Mouse (Mus musculus) megakaryocyte, embryonic 14.5 days (primary cell): Measurements from ENCODE around the gene Itga5. TPM values are rescaled to one million over a fixed set of nuclear protein-coding genes. Genes with fewer than 3 reads are reported as not detected.

Source experiments
- H3K27me3 ChIP-seq: replicated peaks from 2 replicates; pipeline ENCODE3; 2012; ENCODE audit warnings: inconsistent platforms
- H3K36me3 ChIP-seq: replicated peaks from 2 replicates; pipeline ENCODE3; 2012; ENCODE audit warnings: low read length, inconsistent platforms, mixed read lengths
- H3K4me1 ChIP-seq: 2 replicates; pipeline ENCODE4 v1.6.1; 2012; ENCODE audit warnings: inconsistent platforms
- H3K4me3 ChIP-seq: replicated peaks from 2 replicates; pipeline ENCODE3; 2012; ENCODE audit warnings: moderate library complexity, mild to moderate bottlenecking, inconsistent platforms
- H3K9me3 ChIP-seq: 2 replicates; pipeline ENCODE4 v1.6.1; 2012; ENCODE audit warnings: inconsistent platforms
- FLI1 ChIP-seq: IDR thresholded peaks from 2 replicates; pipeline ENCODE4 v1.6.1; 2012; ENCODE audit warnings: low read length, inconsistent platforms, mixed read lengths
- GATA1 ChIP-seq: IDR thresholded peaks from 3 replicates; pipeline ENCODE4 v1.6.1; 2012; ENCODE audit warnings: mixed read lengths, low read length, inconsistent platforms, borderline replicate concordance
- polyA plus RNA-seq: library from polyadenylated mRNA; stranded (reverse); fragments of >175 nt; gene quantifications from 2 replicates; pipeline ENCODE4 v1.2.3, GENCODE M21; 2012; ENCODE audit warnings: low replicate concordance; ENCODE audit not compliant: insufficient read depth

The Itga5 gene
- polyA plus RNA-seq, 1 experiment, result 20.5 TPM

DNA sequence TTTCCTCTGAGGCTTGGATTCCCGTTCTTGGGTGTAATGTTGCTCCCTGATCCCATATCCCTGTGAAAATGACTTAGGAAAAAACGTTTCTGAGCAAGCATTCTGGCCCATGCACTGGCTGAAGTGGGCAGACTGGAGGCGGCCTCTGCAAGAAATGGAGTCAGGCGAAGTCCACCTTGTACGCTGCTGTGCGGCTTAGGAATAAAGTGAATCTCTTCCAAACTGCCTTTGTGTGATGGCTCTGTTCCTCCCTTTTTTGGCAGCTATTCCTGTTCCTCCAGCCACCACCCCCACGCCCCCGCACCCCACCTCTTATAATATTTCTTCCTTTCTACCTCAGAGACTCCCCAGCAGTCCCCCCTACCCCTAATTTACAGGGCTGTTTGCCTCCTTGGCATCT lies 66.9 kb downstream of the Itga5 start:
- H3K27me3 ChIP-seq, result peaks cover 23% of the 10 kb centered on the region
- H3K4me1 ChIP-seq, result peaks cover 42% of the 10 kb centered on the region
- no peak overlapping the region for H3K4me3 ChIP-seq
- H3K9me3 ChIP-seq, result no peaks in the 10 kb centered on the region
- no peak for TF ChIP-seq FLI1
- TF ChIP-seq GATA1, result no peak
- H3K36me3 ChIP-seq, result peaks cover 70% of the 10 kb centered on the region

DNA sequence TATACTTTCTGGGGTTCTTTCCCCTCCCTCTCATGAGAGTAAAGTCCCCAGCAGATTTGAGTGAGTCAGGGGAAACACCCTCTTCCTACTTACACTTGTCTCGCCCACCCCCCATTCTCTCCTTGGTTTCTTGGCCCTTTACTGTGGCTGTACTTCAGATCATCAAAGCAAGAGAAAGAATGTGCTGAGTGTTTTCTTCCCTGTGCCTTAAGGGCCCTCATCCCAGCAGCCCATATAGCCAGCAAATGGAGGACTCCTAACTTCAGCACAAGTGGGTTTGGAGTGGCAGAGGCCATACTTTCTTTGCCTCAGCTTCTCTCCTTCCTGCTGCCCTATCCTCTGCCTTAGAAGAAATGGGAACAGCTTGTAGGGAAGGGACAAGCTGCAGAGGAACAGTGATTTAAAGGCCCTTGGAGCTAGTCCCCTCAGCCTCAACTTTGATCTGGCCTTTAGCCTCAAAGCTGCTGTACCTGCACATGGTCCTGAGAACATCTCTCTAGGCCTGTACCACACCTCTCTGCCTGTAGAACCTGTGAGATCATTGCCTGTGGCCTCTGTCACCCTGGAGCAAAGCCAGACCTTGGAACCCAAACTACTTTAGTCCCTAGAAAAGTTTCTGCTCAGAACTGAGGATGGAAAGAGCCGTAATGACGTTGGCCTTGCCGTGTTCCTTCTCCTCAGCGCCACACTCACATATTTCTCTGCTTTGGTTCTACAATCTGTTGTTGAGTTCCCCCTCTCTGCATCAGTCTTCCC lies 67.5 kb downstream of the Itga5 start:
- H3K4me1 ChIP-seq, result peaks cover 36% of the 10 kb centered on the region
- H3K36me3 ChIP-seq, result peaks cover 73% of the 10 kb centered on the region
- H3K9me3 ChIP-seq, result no peaks in the 10 kb centered on the region
- TF ChIP-seq GATA1, result no peak
- TF ChIP-seq FLI1, result no peak
- no peak overlapping the region for H3K4me3 ChIP-seq
- peaks cover 17% of the 10 kb centered on the region for H3K27me3 ChIP-seq

GRCm38 (mm10) chr15:103298026-103298425 lies 68.5 kb downstream of the Itga5 start:
- H3K4me1 ChIP-seq, result peaks cover 26% of the 10 kb centered on the region
- TF ChIP-seq GATA1 (no peak), FLI1 (no peak)

DNA sequence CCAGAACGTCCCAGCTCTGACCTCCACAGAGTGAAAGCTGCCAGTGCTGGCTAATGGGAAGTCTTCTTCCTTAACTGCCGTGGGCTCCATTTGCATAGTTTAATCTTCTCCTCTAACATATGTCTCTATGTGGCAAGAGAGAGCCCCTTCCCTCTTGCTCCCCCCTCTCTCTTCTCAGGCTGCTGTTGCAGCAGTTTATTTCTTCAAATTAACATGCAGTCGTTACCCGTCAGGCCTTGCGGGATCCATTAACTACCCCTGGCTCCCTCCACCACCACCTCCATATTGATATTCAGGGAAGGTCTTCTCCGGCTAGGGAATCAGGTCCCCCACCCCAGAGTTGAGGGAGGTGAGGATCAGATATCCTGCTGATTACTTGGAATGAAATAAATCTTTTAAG lies 69.2 kb downstream of the Itga5 start:
- H3K36me3 ChIP-seq, result peaks cover 90% of the 10 kb centered on the region
- H3K27me3 ChIP-seq, result peaks cover under 1% of the 10 kb centered on the region
- no peaks in the 10 kb centered on the region for H3K9me3 ChIP-seq
- H3K4me3 ChIP-seq, result no peak overlapping the region
- TF ChIP-seq GATA1, result no peak
- no peak for TF ChIP-seq FLI1
- peaks cover 19% of the 10 kb centered on the region for H3K4me1 ChIP-seq

More at GRCm38 (mm10) chr15:103298026-103298425, 68.5 kb downstream of the Itga5 start:
- Histone ChIP-seq H3K9me3 (no peaks in the 10 kb centered on the region), H3K4me3 (no peak overlapping the region), H3K27me3 (peaks cover 7% of the 10 kb centered on the region), H3K36me3 (peaks cover 83% of the 10 kb centered on the region)

- Histone ChIP-seq H3K9me3 (no peaks in the 10 kb centered on the region), H3K4me1 (peaks cover 5% of the 10 kb centered on the region), H3K27me3 (no peaks in the 10 kb centered on the region), H3K4me3 (no peak overlapping the region), H3K36me3 (peaks cover 95% of the 10 kb centered on the region)
- TF ChIP-seq GATA1 (no peak), FLI1 (no peak)
Measured at GRCm38 (mm10) chr15:103295851-103296250, 70.7 kb downstream of the Itga5 start.

DNA sequence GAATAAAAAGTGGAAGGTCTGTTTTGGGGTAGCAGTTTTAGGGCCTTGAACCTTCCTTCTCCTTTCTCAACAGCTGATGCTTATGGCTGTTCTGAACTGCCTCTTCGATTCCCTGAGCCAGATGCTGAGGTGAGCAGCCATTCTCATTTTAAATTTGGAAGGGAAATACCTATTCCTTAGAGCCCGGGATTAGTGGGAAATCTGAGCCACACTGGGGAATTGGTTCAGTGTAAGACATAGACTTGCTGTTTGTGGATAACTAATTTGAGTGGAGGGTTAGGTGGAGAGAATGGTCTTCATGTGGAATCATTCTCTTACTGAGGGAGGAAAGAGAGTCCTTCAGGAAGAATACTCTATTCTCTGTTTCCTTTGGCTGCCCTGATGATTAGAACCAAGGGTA lies 71.9 kb downstream of the Itga5 start:
- no peaks in the 10 kb centered on the region for H3K27me3 ChIP-seq
- H3K4me1 ChIP-seq, result peaks cover 9% of the 10 kb centered on the region; the same call in 1 of the 2 replicates
- no peak overlapping the region for H3K4me3 ChIP-seq
- H3K36me3 ChIP-seq, result peaks cover 95% of the 10 kb centered on the region
- TF ChIP-seq GATA1, result no peak
- no peak for TF ChIP-seq FLI1
- no peaks in the 10 kb centered on the region for H3K9me3 ChIP-seq

Other genes with a start within 250 kb of the Itga5 start
- gene Smug1, start 199.7 kb downstream of the Itga5 start, polyA plus RNA-seq, result 0.73 and 2.1 TPM in 2 replicates
- 0.77 and 1.5 TPM in 2 replicates for gene Cbx5, start 126.9 kb downstream of the Itga5 start, polyA plus RNA-seq
- 12.1 and 56.4 TPM in 2 replicates for gene Hnrnpa1, start 126.3 kb downstream of the Itga5 start, polyA plus RNA-seq
- 321 and 342 TPM in 2 replicates for gene Nfe2, start 108.4 kb downstream of the Itga5 start, polyA plus RNA-seq
- gene Copz1, start 94.0 kb downstream of the Itga5 start, polyA plus RNA-seq, result 33.2 and 56.2 TPM in 2 replicates
- gene Gpr84, start 56.2 kb downstream of the Itga5 start, polyA plus RNA-seq, result 1.00 and 1.6 TPM in 2 replicates
- gene Zfp385a, start 26.7 kb downstream of the Itga5 start, polyA plus RNA-seq, result 1,319 and 2,156 TPM in 2 replicates
- gene Gtsf1, start 63.7 kb upstream of the Itga5 start, polyA plus RNA-seq, result not detected in 2 replicates
- not detected in 2 replicates for gene Gtsf2, start 81.7 kb upstream of the Itga5 start, polyA plus RNA-seq
- 5.3 and 32.2 TPM in 2 replicates for gene Nckap1l, start 87.0 kb upstream of the Itga5 start, polyA plus RNA-seq
- 6.1 and 6.3 TPM in 2 replicates for gene Pde1b, start 136.3 kb upstream of the Itga5 start, polyA plus RNA-seq
- not detected in 2 replicates for gene Ppp1r1a, start 171.2 kb upstream of the Itga5 start, polyA plus RNA-seq
- gene Glycam1, start 198.3 kb upstream of the Itga5 start, polyA plus RNA-seq, result not detected in 2 replicates